Mouse (Mus musculus) neural tube, embryonic 13.5 days (tissue): ENCODE data around the gene Ugt1a6b. TPM values are rescaled to one million over a fixed set of nuclear protein-coding genes. Genes with fewer than 3 reads are reported as not detected.
"Not testable (repeated sequence)": the region's sequence is repeated elsewhere in the genome, so short reads cannot be mapped to it uniquely, and the experiment has no call there.

Experiments
- ATAC-seq: fragments of 200-750 bp; cut with Nextera tagmentation; 2 replicates; pipeline ENCODE4 v1.8.0; 2017; ENCODE audit warnings: low read depth, mild to moderate bottlenecking, moderate TSS enrichment, moderate library complexity
- H3K27ac ChIP-seq: fragments of 300-500 bp; sonication (generic); replicated peaks from 2 replicates; pipeline ENCODE4 v1.5.1; 2015; ENCODE audit warnings: moderate library complexity, mild to moderate bottlenecking, inconsistent platforms
- H3K27me3 ChIP-seq: fragments of 300-500 bp; sonication (generic); 2 replicates; pipeline ENCODE4 v1.6.1; 2015; ENCODE audit warnings: mild to moderate bottlenecking, inconsistent platforms
- H3K36me3 ChIP-seq: fragments of 300-500 bp; sonication (generic); 2 replicates; pipeline ENCODE4 v1.6.1; 2015; ENCODE audit warnings: mild to moderate bottlenecking, inconsistent platforms
- H3K4me1 ChIP-seq: fragments of 300-500 bp; sonication (generic); replicated peaks from 2 replicates; pipeline ENCODE4 v1.6.1; 2015; ENCODE audit warnings: inconsistent platforms
- H3K4me2 ChIP-seq: fragments of 300-500 bp; sonication (generic); 2 replicates; pipeline ENCODE4 v1.6.1; 2015; ENCODE audit warnings: inconsistent platforms, mild to moderate bottlenecking, moderate library complexity
- H3K4me3 ChIP-seq: fragments of 300-500 bp; sonication (generic); 2 replicates; pipeline ENCODE4 v1.5.1; 2015; ENCODE audit warnings: mild to moderate bottlenecking, inconsistent platforms
- H3K9ac ChIP-seq: fragments of 300-500 bp; sonication (generic); 2 replicates; pipeline ENCODE4 v1.6.1; 2015; ENCODE audit warnings: moderate library complexity, mild to moderate bottlenecking, inconsistent platforms
- H3K9me3 ChIP-seq: fragments of 300-500 bp; sonication (generic); 2 replicates; pipeline ENCODE4 v1.6.1; 2016; ENCODE audit warnings: inconsistent platforms
- WGBS: fragments of 180-500 bp; shearing (Covaris S2); methylation state at CpG from one replicate; pipeline ENCODE4 v1.1.7; 2015; 5-methylcytosine and 5-hydroxymethylcytosine counted together
- polyA plus RNA-seq: library from polyadenylated mRNA; unstranded; fragments of >200 nt; fragmentation: Nextera tagmentation; extraction: Ambion mirVana; gene quantifications from 2 replicates; pipeline ENCODE4 v1.2.1, GENCODE M21; 2015

Ugt1a6b gene
- polyA plus RNA-seq, 1 experiment from 2014 or later, result not detected

- not testable (repeated sequence) for H3K9me3 ChIP-seq, H3K27me3 ChIP-seq, H3K27ac ChIP-seq, ATAC-seq, H3K9ac ChIP-seq, H3K4me3 ChIP-seq, H3K4me2 ChIP-seq, H3K36me3 ChIP-seq
- H3K4me1 ChIP-seq, result peaks cover 11% of the 10 kb centered on the region
- WGBS, result 87% methylated on average over 1 of the region's 1 CpGs
Measured at GRCm38 (mm10) chr1:88130223-88130622, 27.2 kb downstream of the Ugt1a6b start.

DNA sequence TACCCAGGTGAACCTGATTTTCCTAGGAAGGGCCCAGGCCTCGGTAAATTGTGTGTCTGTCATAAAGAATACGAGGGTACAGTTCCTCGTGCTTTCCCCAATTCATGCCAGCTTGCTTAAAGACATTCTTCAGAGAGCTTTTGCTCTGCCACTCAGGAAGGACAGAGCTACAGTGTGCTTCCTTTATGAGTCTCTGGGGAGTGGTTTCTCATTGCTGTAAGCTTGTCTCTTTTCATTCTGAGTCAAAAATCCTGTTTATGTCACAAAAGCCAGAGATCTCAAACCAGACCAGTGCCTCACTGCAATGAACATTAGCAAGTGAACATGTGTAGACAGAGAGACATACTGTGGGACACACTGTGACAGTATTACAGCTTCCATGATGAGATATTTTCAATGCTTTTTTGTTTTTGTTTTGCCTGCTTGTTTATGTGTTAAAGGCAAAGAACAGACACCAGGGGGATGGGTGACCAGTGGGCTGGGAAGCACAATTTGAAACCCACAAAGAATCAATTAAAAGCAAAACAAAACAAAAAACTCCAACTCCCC is 30.9 kb downstream of the Ugt1a6b start:
- no peaks in the 10 kb centered on the region for H3K36me3 ChIP-seq
- H3K4me3 ChIP-seq, result no peak overlapping the region
- H3K27me3 ChIP-seq, result no peaks in the 10 kb centered on the region
- H3K9me3 ChIP-seq, result no peaks in the 10 kb centered on the region
- peak overlapping the region; percentile 53 for H3K27ac ChIP-seq
- H3K4me2 ChIP-seq, result no peak overlapping the region
- H3K4me1 ChIP-seq, result peaks cover 11% of the 10 kb centered on the region
- 52% methylated on average over 3 of the region's 3 CpGs for WGBS
- ATAC-seq, result peak; percentile 43; the same call in 1 of the 2 replicates
- no peak overlapping the region; the same call in 1 of the 2 replicates for H3K9ac ChIP-seq

DNA sequence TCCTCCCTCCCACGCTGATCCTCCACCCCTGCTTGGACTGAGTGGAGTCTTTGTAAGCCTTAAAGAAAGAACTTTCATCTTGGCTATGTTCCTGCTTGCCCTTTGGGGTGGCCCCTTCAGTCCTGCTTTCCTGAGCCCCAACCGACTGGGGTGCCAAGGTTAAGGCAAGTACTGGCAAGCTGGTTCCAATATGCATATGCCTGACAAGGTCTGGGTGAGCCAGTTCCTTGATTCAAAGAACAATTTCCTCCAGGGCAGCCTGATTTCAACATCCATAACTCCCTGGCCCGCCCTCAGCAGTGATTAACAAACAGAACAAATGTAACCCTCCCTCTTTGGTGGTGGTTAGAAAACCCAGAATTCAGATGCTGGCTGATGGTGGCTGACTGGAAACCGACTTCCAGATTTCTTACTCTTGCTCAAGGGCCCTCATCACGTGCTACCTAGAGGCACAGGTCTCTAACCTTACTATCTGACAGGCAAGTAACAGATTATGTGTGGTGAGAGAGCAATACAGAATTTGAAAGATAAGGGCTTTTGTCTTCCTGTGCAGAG is 31.5 kb downstream of the Ugt1a6b start, which contains the start of gene Ugt1a6a:
Ugt1a6a (plus strand) TSS at position 353 of the 555 bp plus-strand sequence.
- H3K9ac ChIP-seq, H3K27me3 ChIP-seq, H3K4me3 ChIP-seq, H3K36me3 ChIP-seq, H3K4me2 ChIP-seq, H3K9me3 ChIP-seq: not testable (repeated sequence)
- Histone ChIP-seq H3K4me1 (peaks cover 11% of the 10 kb centered on the region), H3K27ac (peak within 1 kb of the TSS; percentile 53)
- WGBS, result 53% methylated on average over 5 of the region's 5 CpGs
- peak; percentile 69 for ATAC-seq

DNA sequence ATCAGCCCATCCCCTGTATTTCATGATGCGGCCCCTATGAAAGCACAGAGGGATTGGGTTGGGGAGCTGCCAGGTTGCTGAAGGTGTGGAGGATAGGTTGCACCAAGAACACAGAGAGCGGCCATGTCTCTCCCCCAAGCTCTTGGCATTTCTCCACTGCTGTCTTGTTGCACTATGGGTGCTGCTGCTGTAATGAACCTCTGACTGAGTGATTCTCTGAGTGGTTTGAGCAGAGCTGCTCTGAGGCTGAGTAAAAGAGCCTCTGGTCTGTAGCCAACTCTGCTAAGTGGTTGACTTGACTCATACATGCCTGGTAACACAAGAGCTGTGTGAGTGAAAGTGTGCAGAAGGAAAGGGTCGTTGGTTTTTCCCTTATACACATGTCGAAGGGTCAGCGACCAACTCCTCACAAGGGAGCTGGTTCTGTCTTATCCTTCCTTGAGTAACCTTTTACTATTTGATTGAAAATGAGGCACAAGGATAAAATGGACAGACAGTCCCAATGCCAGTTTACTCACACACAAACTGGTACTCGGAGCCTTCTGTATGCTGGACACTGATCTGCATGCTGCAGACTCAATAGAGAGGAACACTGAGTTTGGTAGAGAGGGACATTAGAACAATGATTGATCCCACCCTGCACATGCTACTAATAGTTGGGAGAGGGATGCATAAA is 32.3 kb downstream of the Ugt1a6b start:
- not testable (repeated sequence) for H3K4me2 ChIP-seq, ATAC-seq, H3K27ac ChIP-seq, H3K9me3 ChIP-seq, H3K9ac ChIP-seq, H3K36me3 ChIP-seq, H3K27me3 ChIP-seq, H3K4me3 ChIP-seq
- WGBS, result 88% methylated on average over 6 of the region's 6 CpGs
- peaks cover 11% of the 10 kb centered on the region for H3K4me1 ChIP-seq

- Histone ChIP-seq H3K27ac (no peak overlapping the region), H3K4me2 (no peak overlapping the region), H3K4me1 (peaks cover 11% of the 10 kb centered on the region), H3K4me3 (no peak overlapping the region), H3K36me3 (no peaks in the 10 kb centered on the region), H3K9ac (no peak overlapping the region), H3K9me3 (no peaks in the 10 kb centered on the region), H3K27me3 (no peaks in the 10 kb centered on the region)
- no peak for ATAC-seq
- 53% methylated on average over 2 of the region's 2 CpGs for WGBS
Measured at GRCm38 (mm10) chr1:88136646-88137045, 33.6 kb downstream of the Ugt1a6b start.

- H3K4me3 ChIP-seq, result no peak overlapping the region
- peaks cover 11% of the 10 kb centered on the region for H3K4me1 ChIP-seq
- H3K27ac ChIP-seq, result no peak overlapping the region
- no peak for ATAC-seq
- no peaks in the 10 kb centered on the region for H3K36me3 ChIP-seq
- 91% methylated on average over 3 of the region's 3 CpGs for WGBS
- no peak overlapping the region for H3K9ac ChIP-seq
- H3K9me3 ChIP-seq, result no peaks in the 10 kb centered on the region
- H3K27me3 ChIP-seq, result no peaks in the 10 kb centered on the region
- H3K4me2 ChIP-seq, result no peak overlapping the region
Measured at GRCm38 (mm10) chr1:88137264-88137663, 34.2 kb downstream of the Ugt1a6b start.

- Histone ChIP-seq H3K36me3 (no peaks in the 10 kb centered on the region), H3K27ac (no peak overlapping the region), H3K9me3 (no peaks in the 10 kb centered on the region), H3K4me2 (no peak overlapping the region), H3K4me3 (no peak overlapping the region), H3K4me1 (peaks cover 11% of the 10 kb centered on the region), H3K9ac (no peak overlapping the region), H3K27me3 (no peaks in the 10 kb centered on the region)
- 97% methylated on average over 1 of the region's 1 CpGs for WGBS
- no peak for ATAC-seq
Measured at GRCm38 (mm10) chr1:88138145-88138544, 35.1 kb downstream of the Ugt1a6b start.

GRCm38 (mm10) chr1:88140492-88140891 is 37.4 kb downstream of the Ugt1a6b start:
- not testable (repeated sequence) for H3K36me3 ChIP-seq, H3K9me3 ChIP-seq, H3K27me3 ChIP-seq, H3K27ac ChIP-seq, H3K4me3 ChIP-seq, H3K4me2 ChIP-seq, H3K4me1 ChIP-seq, H3K9ac ChIP-seq, ATAC-seq
- WGBS, result 40% methylated on average over 1 of the region's 1 CpGs

GRCm38 (mm10) chr1:88143966-88144675 is 41.1 kb downstream of the Ugt1a6b start:
- not testable (repeated sequence) for H3K27me3 ChIP-seq, H3K36me3 ChIP-seq, H3K4me1 ChIP-seq, ATAC-seq, H3K4me3 ChIP-seq, H3K9me3 ChIP-seq, H3K27ac ChIP-seq, H3K4me2 ChIP-seq, H3K9ac ChIP-seq
- 3% methylated on average over 5 of the region's 5 CpGs for WGBS

- not testable (repeated sequence) for H3K9me3 ChIP-seq, H3K4me3 ChIP-seq, H3K36me3 ChIP-seq, H3K4me1 ChIP-seq, ATAC-seq, H3K9ac ChIP-seq, H3K4me2 ChIP-seq, H3K27me3 ChIP-seq, H3K27ac ChIP-seq
- 79% methylated on average over 2 of the region's 2 CpGs for WGBS
Measured at GRCm38 (mm10) chr1:88145278-88145677, 42.2 kb downstream of the Ugt1a6b start.

DNA sequence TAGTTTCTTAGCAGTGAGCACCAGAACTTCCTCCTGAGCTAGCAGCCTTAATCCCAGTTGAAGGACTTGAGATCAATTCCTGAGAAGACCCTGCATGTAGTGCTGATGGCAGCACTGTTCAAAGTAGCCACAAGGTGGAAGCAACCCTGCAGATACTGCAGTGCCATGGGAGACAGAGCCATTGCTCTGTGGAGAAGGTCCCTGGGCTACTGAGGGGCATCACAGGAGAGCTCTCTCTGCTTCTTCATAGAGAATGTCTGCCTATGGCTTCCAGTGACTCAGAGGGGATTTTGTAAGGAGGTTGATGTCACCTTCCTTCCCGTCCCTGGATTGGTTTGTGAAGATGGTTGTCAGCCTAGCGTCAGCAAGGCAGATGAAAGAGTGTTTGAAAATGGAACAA is 47.1 kb downstream of the Ugt1a6b start:
- H3K4me2 ChIP-seq, H3K36me3 ChIP-seq, H3K27me3 ChIP-seq, H3K4me1 ChIP-seq, H3K9ac ChIP-seq, H3K4me3 ChIP-seq, H3K27ac ChIP-seq, ATAC-seq, H3K9me3 ChIP-seq: not testable (repeated sequence)
- 78% methylated on average over 2 of the region's 2 CpGs for WGBS

DNA sequence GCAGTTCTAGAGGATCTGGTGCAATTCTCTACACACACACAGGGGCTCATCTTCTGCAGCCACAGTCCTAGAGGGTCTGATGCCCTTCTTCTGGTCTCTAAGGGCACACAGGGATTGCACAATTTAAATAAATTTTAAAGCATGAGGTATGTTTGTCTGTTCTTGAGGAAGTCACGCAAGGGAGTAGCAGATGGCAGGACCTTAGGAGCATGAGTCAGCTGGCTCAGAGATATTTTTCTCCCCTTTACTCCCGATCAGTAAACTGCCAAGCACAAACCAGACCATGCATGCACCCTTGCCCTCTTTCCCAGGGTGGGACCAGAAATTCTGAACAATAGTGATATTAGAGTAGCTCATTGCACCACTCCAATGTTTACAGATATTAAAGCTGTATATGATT is 55.4 kb downstream of the Ugt1a6b start:
- H3K4me3 ChIP-seq, result no peak overlapping the region
- H3K9me3 ChIP-seq, result no peaks in the 10 kb centered on the region
- H3K36me3 ChIP-seq, result no peaks in the 10 kb centered on the region
- no peaks in the 10 kb centered on the region for H3K4me1 ChIP-seq
- 87% methylated on average over 2 of the region's 2 CpGs for WGBS
- no peak for ATAC-seq
- no peak overlapping the region for H3K9ac ChIP-seq
- no peak overlapping the region for H3K27ac ChIP-seq
- no peaks in the 10 kb centered on the region for H3K27me3 ChIP-seq
- H3K4me2 ChIP-seq, result no peak overlapping the region
